Mouse (Mus musculus): ENCODE measurements around the gene Zfp607b.

Zfp607b gene

DNA sequence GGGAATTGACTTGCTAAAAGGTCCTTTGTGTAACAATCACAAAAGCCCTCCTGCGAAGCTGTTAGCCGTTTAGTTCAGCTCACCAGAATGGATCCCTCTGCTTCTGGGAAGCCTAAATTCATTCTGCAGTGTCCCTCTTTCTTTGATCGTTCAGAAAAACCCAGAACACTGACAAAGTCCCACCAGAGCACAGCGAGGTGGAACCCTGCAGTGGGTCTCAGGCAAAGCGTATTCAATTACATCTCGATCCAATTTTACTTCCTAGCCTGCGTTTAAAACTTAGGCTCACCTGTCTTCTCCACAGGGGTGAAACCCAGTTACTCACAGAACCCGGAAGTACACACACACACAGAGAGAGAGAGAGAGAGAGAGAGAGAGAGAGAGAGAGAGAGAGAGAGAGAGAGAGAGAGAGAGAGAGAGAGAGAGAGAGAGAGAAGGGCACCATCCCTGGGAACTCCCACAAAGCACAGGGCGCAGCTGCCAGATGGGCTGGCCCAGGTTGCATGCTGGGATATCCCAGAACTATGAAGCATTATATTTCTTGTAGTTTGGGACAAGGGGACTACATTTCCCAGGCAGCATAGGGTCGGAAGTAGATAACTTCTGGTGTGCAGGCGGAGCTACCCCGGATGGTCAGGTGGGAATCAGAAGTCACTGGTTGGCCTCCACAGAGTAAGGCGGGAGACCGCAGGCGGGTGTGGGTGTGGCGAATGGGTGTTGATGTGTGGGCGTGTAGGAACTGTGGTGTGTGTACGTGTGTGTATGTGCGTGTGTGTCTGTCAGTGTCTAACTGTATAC is at the start of gene Zfp607b:
Zfp607b (plus strand) TSS at position 526 of the 798 bp plus-strand sequence.
- peak; percentile 96 for DNase-seq (ENCODE audit: low read depth, low spot score)

- no peak for DNase-seq (ENCODE audit: low read depth, low spot score)
Measured at GRCm38 (mm10) chr7:27644471-27644870, 44.7 kb upstream of the Zfp607b start.

- no peak for DNase-seq (ENCODE audit: low read depth, low spot score)
Measured at GRCm38 (mm10) chr7:27646516-27646915, 42.6 kb upstream of the Zfp607b start.

DNA sequence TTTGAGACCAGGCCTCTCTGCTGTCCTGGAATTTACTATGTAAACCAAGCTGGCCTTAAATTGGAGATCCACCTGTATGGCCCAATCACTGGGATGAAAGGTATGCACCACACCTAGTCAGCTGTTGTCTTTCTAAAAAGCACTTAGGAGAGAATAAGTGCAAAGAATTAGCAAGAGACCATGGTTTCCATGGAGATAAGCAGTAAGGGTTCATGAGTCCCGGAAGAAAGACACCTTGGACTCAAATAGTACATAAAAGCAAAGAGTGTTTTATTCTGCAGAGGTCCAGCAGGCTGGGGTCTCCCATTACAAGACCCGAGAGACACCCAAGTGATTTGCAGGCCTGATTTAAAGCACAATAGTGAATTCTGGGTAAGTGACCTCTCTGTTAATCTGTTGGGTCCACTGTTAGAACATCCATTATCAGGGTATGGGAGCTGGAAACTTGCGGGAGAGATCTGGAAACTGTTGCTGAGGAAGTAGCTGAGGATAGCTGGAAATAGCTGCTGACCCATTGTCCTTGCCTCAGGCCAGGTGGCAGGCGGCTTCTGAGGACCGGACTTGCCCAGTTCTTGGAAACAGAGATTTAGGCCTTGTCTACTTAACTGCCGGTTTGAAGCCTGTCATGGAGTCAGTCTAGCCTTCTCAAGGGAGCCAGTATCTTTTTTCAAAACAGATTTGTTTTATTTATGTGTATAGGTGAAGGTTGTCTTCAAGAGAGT is 41.7 kb upstream of the Zfp607b start:
- DNase-seq (ENCODE audit: low read depth, low spot score), result no peak

GRCm38 (mm10) chr7:27649723-27650122 is 39.4 kb upstream of the Zfp607b start:
- no peak for DNase-seq (ENCODE audit: low read depth, low spot score)

DNA sequence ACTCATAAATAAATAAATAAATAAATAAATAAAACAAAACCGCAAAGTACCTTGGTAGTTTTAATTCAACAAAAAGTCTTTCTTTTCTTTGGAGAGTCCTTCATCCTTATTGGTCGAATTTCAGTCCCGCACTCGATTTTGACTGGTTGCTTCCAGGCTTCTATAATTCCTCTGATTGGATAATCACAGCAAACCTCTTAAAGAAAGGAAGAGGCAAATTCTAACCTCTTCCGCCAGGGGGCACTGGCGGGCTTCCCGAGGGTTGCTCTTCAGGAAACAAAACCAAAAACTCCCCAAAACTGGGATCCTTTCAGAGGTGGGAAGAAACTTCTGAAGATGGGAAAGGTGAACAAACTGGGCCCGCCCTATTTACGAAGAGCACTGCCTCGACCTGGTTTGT is 38.2 kb upstream of the Zfp607b start:
- peak; percentile 87 for DNase-seq (ENCODE audit: low read depth, low spot score)

DNA sequence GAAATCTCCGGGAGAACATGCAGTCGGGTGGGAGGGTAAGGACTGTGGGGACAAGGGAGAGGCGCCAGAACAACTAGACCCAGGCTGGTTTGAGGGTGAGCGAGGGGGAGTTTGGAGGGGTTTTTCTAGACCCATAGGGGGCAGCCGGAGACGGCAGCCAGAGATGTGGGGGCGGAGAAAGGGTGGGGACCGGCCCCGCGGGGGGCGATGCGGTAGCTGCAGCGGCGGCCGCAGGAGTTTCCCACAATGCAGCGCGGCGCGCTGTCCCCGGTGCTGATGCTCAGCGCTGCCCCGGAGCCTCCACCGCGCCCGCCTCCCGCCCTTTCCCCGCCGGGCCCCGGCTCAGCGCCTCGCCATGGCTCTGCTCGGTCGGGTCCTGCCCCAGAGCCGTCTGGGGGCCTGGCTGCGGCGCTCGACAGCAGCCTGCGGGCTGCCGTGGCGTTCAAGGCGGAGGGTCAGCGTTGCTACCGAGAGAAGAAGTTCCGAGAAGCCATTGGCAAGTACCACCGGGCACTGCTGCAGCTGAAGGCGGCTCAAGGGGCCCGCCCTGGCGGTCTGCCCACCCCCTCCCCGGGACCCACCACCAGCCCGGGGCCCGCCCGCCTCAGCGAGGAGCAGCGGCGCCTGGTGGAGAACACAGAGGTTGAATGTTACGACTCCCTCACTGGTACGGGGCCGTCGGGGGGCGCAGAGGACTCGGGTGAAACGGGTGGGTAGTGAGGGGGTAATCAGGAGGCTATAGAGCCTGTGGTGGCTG is 35.3 kb upstream of the Zfp607b start, which contains the start of gene Ttc9b:
Ttc9b (plus strand) TSS at position 235 of the 757 bp plus-strand sequence.
- peak; percentile 75 for DNase-seq (ENCODE audit: low read depth, low spot score)

DNA sequence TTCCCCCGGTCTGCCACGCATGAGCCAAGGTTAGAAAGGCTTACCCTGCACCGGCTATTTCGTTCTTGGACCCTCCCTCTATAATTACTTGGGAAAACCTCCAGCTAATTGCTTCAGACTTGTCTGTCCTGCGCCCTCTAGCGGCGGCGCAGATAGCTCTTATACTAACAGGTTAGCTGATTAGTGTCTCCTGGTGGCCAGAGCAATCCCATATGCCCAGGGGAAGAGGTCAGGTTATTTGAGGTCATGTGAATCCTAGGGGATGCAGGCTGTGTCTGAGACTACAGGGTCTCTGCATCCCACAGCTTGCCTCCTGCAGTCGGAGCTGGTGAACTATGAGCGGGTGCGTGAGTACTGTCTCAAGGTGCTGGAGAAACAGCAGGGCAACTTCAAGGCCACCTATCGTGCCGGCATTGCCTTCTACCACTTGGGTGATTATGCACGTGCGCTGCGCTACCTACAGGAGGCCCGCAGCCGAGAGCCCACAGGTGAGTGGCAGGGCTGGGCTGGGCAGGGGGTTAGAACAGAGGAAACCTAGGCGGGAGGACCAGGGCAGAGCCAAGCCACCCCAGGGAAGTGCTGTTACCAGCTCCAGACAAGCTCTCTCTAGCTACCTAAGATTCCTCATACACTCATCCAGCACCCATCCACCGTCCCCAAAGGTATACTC is 34.4 kb upstream of the Zfp607b start:
- DNase-seq (ENCODE audit: low read depth, low spot score), result no peak

- DNase-seq (ENCODE audit: low read depth, low spot score), result no peak
Measured at GRCm38 (mm10) chr7:27655545-27655944, 33.6 kb upstream of the Zfp607b start.

DNA sequence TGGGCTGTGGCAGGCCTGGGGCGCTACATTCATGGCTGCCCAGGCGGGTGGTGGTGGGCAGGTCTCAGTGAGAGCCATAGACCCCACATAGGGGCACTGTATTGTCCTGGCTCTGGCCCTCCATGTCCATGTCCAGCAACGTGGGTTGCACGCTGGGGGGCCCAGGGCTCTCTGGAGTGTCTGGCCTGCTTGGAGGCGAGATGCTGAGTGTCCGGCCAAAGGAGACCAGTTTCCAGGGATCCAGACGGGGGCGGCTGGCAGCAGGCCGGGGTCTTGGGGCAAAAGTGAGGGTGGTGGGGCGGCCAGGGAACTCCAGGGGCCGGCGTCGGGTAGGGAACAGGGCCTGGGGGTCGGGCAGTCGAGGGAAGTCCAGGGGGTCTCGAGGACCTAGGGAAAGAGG is 32.5 kb upstream of the Zfp607b start:
- DNase-seq (ENCODE audit: low read depth, low spot score), result no peak

- no peak for DNase-seq (ENCODE audit: low read depth, low spot score)
Measured at GRCm38 (mm10) chr7:27657824-27658395, 31.2 kb upstream of the Zfp607b start.

- no peak for DNase-seq (ENCODE audit: low read depth, low spot score)
Measured at GRCm38 (mm10) chr7:27658712-27659663, 30.2 kb upstream of the Zfp607b start.

DNA sequence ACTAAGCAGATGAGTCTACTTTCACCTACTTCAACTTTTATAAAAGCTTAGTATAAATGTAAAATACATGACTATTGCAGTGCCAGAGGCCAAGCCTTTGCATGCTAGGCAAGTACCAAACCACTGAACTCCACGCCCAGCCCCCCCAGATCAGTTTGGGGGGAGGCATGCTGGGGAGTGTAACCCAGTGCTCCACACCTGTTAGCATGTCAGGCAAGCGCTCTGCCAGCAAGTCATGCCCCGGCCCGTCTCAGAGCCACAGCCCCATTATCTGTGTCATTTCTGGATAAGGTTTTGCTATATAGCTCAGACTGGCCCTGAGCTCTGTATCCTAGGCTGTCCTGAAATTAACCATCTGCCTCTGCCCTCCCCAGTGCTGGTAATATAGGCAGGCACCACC is 27.1 kb upstream of the Zfp607b start:
- no peak for DNase-seq (ENCODE audit: low read depth, low spot score)

GRCm38 (mm10) chr7:27673064-27673574 is 16.0 kb upstream of the Zfp607b start:
- no peak for DNase-seq (ENCODE audit: low read depth, low spot score)

DNA sequence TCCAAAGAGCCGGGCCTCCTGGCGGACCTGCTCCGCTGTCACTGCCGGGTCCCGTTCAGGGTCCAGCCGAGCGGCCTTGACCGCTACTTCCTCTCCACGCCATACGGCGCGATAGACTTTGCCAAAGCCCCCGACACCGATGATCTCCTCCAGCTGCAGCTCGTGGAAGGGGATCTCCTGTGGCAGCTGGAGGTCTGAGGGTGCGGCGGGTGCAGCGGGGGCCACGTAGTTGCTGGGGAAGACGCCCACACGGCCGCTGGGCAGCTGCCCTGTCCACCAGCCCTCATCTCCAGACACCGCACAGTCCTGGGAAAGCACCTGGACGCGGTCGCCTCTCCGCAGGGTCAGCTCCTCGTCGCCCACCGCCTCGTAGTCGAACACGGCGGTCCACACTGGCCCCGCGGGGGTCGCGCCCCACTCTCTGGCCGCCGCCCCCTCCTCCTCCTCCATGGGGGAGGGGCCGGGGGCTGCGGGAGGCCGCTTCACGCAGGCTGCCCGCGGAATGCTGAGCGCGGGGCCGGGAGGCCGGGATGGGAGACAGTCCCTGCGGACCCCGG is 15.5 kb upstream of the Zfp607b start:
- no peak for DNase-seq (ENCODE audit: low read depth, low spot score)

GRCm38 (mm10) chr7:27674195-27674521 is 15.0 kb upstream of the Zfp607b start:
- no peak for DNase-seq (ENCODE audit: low read depth, low spot score)

DNA sequence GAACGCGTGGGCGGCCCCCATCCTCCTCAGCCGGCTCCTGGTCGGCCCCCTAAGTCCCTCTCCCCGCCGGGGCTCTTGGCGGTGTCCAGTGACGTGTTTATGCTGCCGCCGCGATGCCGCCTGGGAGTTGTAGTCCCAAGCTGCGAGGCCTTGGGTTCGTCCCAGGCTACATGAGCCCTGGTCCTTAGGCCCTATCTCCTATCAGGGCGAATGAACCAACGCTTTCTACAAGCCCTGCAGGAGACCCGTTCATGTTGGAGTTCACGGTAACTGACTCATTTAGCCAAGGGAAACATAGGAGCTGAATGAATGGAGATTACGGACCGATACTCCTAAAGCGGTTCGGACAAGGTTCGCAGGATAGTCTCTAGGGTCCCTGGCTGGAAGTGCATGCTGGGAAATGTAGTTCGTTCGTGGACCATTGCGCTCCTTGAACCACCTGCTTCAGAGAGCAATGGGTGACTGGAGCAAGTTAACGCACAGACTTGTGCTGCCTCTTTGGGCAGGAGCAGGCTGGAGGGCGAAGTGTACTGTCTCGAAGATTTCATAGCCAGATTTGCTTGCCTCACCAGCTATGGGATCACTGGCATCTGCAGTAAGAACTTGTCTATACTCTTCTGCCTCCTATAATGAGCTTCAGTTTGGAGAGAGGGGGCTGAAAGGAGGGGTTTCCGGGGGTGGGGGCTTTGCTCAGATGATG is 14.5 kb upstream of the Zfp607b start, which contains the start of gene Map3k10:
Map3k10 (minus strand) TSS at position 77 of the 700 bp plus-strand sequence.
- peak; percentile 92 for DNase-seq (ENCODE audit: low read depth, low spot score)

DNA sequence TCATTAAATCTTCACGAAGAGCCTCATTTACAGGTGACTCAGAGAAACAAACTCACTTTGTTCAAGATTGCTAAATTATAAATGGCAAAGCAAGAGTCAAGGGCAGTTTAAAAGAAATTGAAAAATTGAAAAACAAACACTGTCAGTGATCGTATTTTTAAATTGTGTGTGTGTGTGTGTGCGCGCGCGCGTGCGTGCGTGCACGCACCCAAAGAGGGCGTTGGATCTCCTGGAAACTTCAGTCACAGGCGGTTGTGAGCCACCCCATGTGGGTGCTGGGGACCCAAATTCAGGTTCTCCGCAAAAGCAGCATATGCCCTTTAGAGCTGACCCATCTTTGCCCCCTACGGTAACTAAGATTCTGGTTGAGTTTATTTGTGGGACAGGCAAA is 13.9 kb upstream of the Zfp607b start:
- DNase-seq (ENCODE audit: low read depth, low spot score), result no peak

- DNase-seq (ENCODE audit: low read depth, low spot score), result no peak
Measured at GRCm38 (mm10) chr7:27683218-27683617, 5.9 kb upstream of the Zfp607b start.
